Comparison of ENCODE assay signal across 14 mouse cellular contexts in genomic region chr7:119476500-119477389, GRCm38 (mm10). TPM values are rescaled to one million over a fixed set of nuclear protein-coding genes. Genes with fewer than 3 reads are reported as not detected.
DNase-seq lines count a peak whose midpoint lies in the region; ATAC-seq and TF ChIP-seq lines count a peak whose summit lies in the region.
"Had no signal": no experiment of that assay in that cellular context is flagged by ENCODE, and none has a peak within 500 bp of the region (broad histone marks: within the 10 kb centered on the region; RNA-seq: fewer than 3 reads in every experiment).

No protein-coding gene starts in this region.

- no peaks in the 10 kb centered on the region for H3K9me3 ChIP-seq in lung, embryonic 14.5 days (ENCODE audit: low read depth, low read length)
- no peaks in the 10 kb centered on the region for H3K9me3 ChIP-seq in intestine, embryonic 16.5 days (ENCODE audit: control insufficient read depth, low read length)
- H3K9me3 ChIP-seq: heart, embryonic 10.5 days had no signal

- 0 out of 2 replicates have a peak, but pooled peaks have one; percentile 14 for TF ChIP-seq CTCF in lung, embryonic 14.5 days (IDR thresholded peaks at IDR 0.05; ENCODE audit: low read depth)

- 60% methylated on average over 33 of the region's 33 CpGs for WGBS in lung, embryonic 14.5 days
- 71% methylated on average over 33 of the region's 33 CpGs for WGBS in intestine, embryonic 16.5 days

- no peaks in the 10 kb centered on the region for H3K4me1 ChIP-seq in lung, embryonic 14.5 days (ENCODE audit: insufficient read depth)
- H3K4me1 ChIP-seq in intestine, embryonic 16.5 days (ENCODE audit: control insufficient read depth, insufficient read depth, low read length) = no peaks in the 10 kb centered on the region
- H3K4me1 ChIP-seq: heart, embryonic 10.5 days had no signal

- H3K4me3 ChIP-seq in lung, embryonic 14.5 days (ENCODE audit: low read depth, low read length) = no peak overlapping the region
- H3K4me3 ChIP-seq in intestine, embryonic 16.5 days (ENCODE audit: low read length) = no peak overlapping the region
- H3K4me3 ChIP-seq: heart, embryonic 10.5 days had no signal

- no peak overlapping the region for H3K9ac ChIP-seq in lung, embryonic 14.5 days
- H3K9ac ChIP-seq in intestine, embryonic 16.5 days (ENCODE audit: low read depth, low read length) = no peak overlapping the region

- ATAC-seq in lung, embryonic 14.5 days (ENCODE audit: insufficient read depth) = peak; percentile 52; the same call in 1 of the 2 replicates
- no peak for ATAC-seq in intestine, embryonic 16.5 days
- ATAC-seq: hindbrain, embryonic 16.5 days; Patski had no signal

- no peak for DNase-seq in lung, embryonic 14.5 days
- DNase-seq in lung, postnatal 14 days = no peak
- peak; percentile 12 for DNase-seq in ZHBTc4 (ENCODE audit: low read depth, low spot score)
- DNase-seq in kidney, adult 9 months = peak; percentile 63
- peak; percentile 11 for DNase-seq in mesoderm, embryonic 11.5 days (ENCODE audit: low read depth, low spot score)
- no peak for DNase-seq in frontal cortex, adult 2 months (ENCODE audit: extremely low spot score in 1 of 2, low spot score in 1 of 2)
- DNase-seq: lung, postnatal 10 days; thymus, adult 2 months had no signal

- no peak overlapping the region for H3K4me2 ChIP-seq in lung, embryonic 14.5 days
- H3K4me2 ChIP-seq in intestine, embryonic 16.5 days (ENCODE audit: low read depth, low read length) = no peak overlapping the region

- H3K27ac ChIP-seq in lung, embryonic 14.5 days (ENCODE audit: low read depth) = no peak overlapping the region
- H3K27ac ChIP-seq in intestine, embryonic 16.5 days (ENCODE audit: low read length) = no peak overlapping the region
- H3K27ac ChIP-seq: heart, embryonic 10.5 days had no signal

- no peaks in the 10 kb centered on the region for H3K36me3 ChIP-seq in lung, embryonic 14.5 days (ENCODE audit: insufficient read depth)
- H3K36me3 ChIP-seq in intestine, embryonic 16.5 days (ENCODE audit: control insufficient read depth, insufficient read depth, low read length) = no peaks in the 10 kb centered on the region
- H3K36me3 ChIP-seq: heart, embryonic 10.5 days had no signal

- no peaks in the 10 kb centered on the region for H3K27me3 ChIP-seq in lung, embryonic 14.5 days (ENCODE audit: insufficient read depth, low read length)
- no peaks in the 10 kb centered on the region for H3K27me3 ChIP-seq in intestine, embryonic 16.5 days (replicated peaks; ENCODE audit: control insufficient read depth, insufficient read depth, low read length)
- H3K27me3 ChIP-seq: Patski had no signal

RNA-seq across cellular contexts. Expression of gene Umod, which starts 2.3 kb away (rescaled TPM):
- not detected in 2 replicates for polyA plus RNA-seq in lung, embryonic 14.5 days (2014; fragmentation: Nextera tagmentation; extraction: Ambion mirVana)
- polyA plus RNA-seq in frontal cortex, adult 2 months (2012; rRNA removed) = not detected in 2 replicates
- not detected in 2 replicates for polyA plus RNA-seq in intestine, embryonic 16.5 days (2015; fragmentation: Nextera tagmentation; extraction: Ambion mirVana)
- polyA plus RNA-seq: brain, embryonic 14.5 days; cortical plate, adult 2 months; heart, embryonic 10.5 days; hindbrain, embryonic 16.5 days; Patski had no signal

RNA-seq across cellular contexts. Expression of gene Gp2, which starts 17.7 kb away (rescaled TPM):
- polyA plus RNA-seq in lung, embryonic 14.5 days (2014; fragmentation: Nextera tagmentation; extraction: Ambion mirVana) = not detected in 2 replicates
- 0.06 and 0.12 TPM in 2 replicates for polyA plus RNA-seq in frontal cortex, adult 2 months (2012; rRNA removed)
- polyA plus RNA-seq in intestine, embryonic 16.5 days (2015; fragmentation: Nextera tagmentation; extraction: Ambion mirVana) = 0.59 and 0.89 TPM in 2 replicates
- polyA plus RNA-seq: brain, embryonic 14.5 days; cortical plate, adult 2 months; heart, embryonic 10.5 days; hindbrain, embryonic 16.5 days; Patski had no signal

RNA-seq across cellular contexts. Expression of gene Acsm5, which starts 42.5 kb away (rescaled TPM):
- polyA plus RNA-seq in lung, embryonic 14.5 days (2014; fragmentation: Nextera tagmentation; extraction: Ambion mirVana) = 0.32 TPM in 1 of 2 replicates, not detected in the other
- 0.50 and 0.92 TPM in 2 replicates for polyA plus RNA-seq in frontal cortex, adult 2 months (2012; rRNA removed)
- 0.07 TPM in 1 of 2 replicates, not detected in the other for polyA plus RNA-seq in intestine, embryonic 16.5 days (2015; fragmentation: Nextera tagmentation; extraction: Ambion mirVana)
- polyA plus RNA-seq: brain, embryonic 14.5 days; heart, embryonic 10.5 days had no signal

RNA-seq across cellular contexts. Expression of gene Pdilt, which starts 46.5 kb away (rescaled TPM):
- polyA plus RNA-seq in lung, embryonic 14.5 days (2014; fragmentation: Nextera tagmentation; extraction: Ambion mirVana) = 0.11 TPM in 1 of 2 replicates, not detected in the other
- polyA plus RNA-seq in frontal cortex, adult 2 months (2012; rRNA removed) = not detected in 2 replicates
- polyA plus RNA-seq in intestine, embryonic 16.5 days (2015; fragmentation: Nextera tagmentation; extraction: Ambion mirVana) = not detected in 2 replicates
- polyA plus RNA-seq: cortical plate, adult 2 months; heart, embryonic 10.5 days; Patski; thymus, adult 2 months had no signal

Comparison
In these comparisons a context has a peak if more than half of its experiments do, and no peak if none do; other contexts are left out.
1. DNase-seq: peak in ZHBTc4 (single experiment), kidney, adult 9 months (single experiment) and mesoderm, embryonic 11.5 days (single experiment); none in lung, embryonic 14.5 days (single experiment), lung, postnatal 14 days (single experiment) and frontal cortex, adult 2 months (0 of 2).